Mouse (Mus musculus): ENCODE measurements around the gene Fgf6.

DNA sequence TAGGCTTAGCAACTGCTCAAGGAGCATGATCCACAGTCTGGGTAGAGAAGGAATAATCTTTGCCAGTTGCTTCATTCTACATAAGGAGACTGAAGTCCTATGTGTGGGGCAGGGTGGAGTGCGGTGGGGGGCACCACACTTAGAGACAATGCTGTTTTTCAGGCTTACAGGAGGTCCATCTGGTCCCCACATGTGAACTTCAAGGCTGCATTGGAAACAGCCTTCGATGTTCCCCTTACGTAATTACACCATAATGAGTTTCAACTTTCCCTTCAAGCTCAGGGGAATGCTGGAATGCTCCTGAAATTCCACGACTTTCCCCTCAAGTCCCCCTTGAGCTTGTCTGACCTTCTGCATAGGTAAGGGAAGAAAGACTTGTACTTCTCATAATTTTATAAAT, 35.5 kb downstream of the Fgf6 start:
- TF ChIP-seq CTCF (conservative IDR thresholded peaks at IDR 0.05; ENCODE audit: low read length) (no peak), NANOG (IDR thresholded peaks at IDR 0.05; ENCODE audit: borderline replicate concordance, low read length) (no peak), POU5F1 (IDR thresholded peaks at IDR 0.05; ENCODE audit: borderline replicate concordance, low read length) (no peak)

All from E14TG2a.4 (cell line).